Mouse (Mus musculus): ENCODE measurements around the gene Zfp36.

The Zfp36 gene

DNA sequence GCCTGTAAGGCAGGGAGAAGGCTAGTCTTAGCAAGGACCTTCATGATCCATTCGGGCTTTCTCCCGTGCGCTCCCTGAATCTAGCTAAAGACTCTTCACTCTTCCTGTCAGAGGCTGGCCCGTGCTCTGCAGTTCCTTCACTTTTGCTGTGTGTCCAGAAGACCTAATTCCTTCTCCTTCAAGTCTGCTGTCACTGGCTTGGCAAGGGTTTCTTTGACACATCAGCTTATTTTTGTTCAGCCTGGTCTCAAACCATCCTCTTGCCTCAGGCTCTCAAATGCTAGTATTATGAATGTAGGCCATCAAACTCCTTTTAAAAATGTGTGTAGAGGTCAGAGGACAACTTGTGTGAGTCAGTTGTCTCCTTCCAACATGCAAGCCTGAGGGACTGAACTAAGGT, 3.6 kb upstream of the Zfp36 start:
- no peak for DNase-seq

DNA sequence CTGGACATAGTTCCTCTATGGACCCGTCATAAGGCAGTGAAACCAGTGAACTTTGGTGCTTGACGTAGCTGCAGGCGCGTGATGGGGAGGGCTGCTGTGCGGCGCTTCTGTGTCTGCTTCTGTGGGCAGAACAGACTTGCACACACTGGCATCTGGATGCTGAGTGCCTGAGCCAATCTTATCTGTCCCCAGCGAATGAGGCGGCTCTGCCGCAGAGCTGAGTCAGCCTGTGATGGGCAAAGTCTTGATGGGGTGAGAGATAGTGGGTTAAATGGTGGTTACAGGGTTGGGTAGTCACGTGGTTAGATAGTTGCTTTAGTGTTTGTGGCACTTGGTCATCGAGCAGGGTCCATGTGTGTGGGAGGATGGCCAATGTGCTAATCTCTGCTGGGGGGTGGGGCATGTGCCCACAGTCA, 2.9 kb upstream of the Zfp36 start:
- DNase-seq: peak; percentile 39

DNA sequence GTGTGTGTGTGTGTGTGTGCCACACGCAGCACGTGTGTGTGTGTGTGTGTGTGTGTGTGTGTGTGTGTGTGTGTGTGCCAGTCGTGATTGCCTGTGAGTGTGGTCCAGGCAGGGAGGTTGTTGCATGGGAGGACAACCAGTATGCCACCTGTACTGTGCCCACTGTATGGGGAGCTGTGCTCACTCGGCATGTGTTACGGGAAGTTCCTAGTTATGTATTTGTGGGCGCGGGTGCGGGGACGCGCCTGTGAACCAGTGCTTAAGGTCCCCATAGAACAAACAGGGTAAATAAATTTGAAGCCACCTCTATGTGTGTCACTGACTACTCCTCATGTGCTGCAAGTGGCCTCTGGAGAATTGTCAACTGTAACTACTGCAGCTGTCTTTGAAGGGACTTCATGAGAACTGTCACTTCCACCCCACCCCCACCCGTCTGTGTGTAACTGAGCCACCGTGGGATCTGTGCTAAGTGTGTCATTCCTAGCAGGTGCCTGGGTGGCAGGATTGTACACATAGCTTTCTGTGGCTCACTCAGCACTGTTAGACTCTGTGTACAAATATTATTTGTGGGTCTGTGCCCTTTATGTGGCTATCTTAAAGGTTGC, 2.4 kb upstream of the Zfp36 start:
- no peak for DNase-seq

DNA sequence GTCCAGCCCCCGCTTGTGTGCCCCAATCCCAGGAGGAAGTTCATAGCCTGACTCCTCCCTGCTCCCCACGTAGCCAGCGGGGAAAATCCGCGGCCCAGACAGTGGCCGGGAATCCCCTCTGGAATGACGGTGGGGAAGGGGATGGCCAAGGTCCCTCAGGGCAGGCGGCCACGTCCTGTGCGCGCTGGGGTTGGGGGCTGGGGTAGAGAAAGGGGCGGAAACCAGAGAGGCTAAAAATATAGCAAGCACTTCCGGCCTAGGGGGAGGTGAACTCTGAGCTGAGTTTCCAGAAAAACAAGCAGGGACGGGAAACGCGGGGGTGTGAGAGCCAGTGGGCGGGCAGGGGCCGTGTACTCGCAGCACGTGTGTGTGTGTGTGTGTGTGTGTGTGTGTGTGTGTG, 1.9 kb upstream of the Zfp36 start:
- peak; percentile 90 for DNase-seq

DNA sequence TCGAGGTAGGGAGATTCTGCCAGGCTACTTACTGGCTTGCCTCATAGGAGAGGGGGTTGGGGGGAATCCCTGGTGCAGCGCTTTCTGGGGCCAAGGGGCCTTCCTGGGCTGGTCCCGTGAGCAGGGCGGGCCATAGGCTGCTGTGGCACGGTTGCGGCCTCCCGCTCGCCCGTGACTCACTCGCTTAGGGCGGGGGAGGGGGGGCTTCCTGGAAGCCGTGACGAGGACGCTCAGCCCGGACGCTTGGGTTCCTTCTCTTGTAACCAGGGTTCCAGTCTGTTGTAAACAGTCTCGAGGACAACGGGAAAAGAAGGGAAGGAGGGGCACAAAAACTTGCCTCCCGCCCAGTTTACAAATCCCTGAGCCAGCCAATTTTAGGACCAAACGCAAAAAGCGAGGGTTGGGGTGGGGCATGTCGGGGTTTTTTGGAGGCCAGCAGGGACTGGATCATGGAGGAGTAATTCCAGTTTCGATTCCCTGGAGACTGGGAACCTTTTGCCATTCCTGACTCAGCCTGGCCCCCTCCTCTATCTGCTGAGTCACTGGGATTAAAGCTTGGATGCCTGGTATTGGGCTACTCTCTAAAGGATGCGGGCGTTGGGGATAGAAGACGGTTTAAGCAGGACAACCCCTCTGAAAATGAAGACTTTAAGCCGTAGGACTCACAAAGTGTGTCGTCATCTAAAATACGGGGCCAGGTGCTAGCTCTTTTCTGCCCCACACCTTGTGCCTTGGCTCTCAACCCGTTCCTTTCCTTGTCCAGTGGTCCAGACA, 1.2 kb upstream of the Zfp36 start:
- peak; percentile 88 for DNase-seq

DNA sequence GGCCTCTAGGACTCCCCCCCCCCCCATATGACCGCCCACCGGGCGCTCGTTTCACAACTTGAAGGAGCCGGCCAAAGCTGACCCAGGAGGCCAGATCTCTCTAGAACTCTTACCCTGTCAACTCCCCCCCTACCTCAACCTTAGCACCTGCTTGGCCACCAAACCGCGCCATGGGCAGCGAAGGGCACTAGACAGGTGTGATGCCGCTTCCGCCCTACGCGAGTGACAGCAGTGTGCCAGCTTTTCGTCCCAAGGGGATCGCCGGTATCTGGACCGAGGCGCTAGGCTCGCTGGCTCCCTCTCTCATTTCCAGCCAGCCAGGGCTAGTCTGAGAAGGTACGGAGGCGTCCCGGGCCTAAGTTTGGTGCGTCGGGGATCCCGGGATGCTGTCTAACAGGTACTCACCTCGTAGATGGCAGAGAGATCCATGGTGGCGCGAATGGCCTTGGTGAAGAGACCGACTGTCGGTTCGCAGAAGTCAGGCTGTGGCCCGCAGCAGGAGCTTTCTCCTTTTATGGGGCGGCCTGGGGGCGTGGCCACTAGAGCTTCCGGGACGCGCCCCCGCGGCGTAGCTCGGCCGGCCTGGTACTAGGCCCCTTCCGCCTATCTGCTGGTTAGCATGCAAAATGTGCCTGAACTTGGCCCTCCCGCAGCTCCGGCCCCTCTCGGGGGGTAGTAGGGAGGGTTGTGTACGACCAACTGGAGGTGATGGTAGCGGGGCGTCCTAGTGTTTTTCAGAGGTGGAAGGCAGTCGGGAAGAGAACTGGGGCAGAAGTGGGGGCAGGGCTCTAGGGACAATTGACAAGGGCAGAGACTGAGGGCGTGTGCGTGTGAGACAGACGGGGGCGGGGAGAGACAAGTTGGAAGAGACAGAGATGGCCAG, 1.0 kb downstream of the Zfp36 start:
- DNase-seq: peak; percentile 99

DNA sequence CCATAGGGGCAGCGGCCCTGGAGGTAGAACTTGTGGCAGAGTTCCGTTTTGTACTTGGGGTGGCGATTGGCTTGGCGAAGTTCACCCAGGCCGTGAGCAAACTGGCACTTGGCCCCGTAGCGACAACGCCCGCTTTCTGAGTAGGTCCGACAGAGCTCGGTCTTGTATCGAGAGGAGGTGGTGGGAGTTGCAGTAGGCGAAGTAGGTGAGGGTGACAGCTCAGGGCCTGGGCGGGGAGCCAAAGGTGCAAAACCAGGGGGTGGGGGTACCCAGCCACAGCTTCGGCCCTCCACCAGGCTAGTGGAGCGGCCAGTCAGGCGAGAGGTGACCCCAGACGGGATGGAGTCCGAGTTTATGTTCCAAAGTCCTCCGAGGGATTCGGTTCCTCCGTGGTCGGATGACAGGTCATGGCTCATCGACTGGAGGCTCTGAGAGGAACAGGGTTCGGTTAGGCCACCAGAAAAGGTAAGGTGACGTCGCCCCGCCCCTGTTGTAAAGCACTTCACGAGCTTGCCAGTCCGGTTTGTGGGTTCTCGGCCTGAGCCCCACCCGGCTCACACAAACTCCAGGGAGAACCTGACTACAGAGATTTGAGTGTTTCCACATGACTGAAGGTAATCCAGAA, 1.9 kb downstream of the Zfp36 start:
- peak; percentile 85 for DNase-seq

DNA sequence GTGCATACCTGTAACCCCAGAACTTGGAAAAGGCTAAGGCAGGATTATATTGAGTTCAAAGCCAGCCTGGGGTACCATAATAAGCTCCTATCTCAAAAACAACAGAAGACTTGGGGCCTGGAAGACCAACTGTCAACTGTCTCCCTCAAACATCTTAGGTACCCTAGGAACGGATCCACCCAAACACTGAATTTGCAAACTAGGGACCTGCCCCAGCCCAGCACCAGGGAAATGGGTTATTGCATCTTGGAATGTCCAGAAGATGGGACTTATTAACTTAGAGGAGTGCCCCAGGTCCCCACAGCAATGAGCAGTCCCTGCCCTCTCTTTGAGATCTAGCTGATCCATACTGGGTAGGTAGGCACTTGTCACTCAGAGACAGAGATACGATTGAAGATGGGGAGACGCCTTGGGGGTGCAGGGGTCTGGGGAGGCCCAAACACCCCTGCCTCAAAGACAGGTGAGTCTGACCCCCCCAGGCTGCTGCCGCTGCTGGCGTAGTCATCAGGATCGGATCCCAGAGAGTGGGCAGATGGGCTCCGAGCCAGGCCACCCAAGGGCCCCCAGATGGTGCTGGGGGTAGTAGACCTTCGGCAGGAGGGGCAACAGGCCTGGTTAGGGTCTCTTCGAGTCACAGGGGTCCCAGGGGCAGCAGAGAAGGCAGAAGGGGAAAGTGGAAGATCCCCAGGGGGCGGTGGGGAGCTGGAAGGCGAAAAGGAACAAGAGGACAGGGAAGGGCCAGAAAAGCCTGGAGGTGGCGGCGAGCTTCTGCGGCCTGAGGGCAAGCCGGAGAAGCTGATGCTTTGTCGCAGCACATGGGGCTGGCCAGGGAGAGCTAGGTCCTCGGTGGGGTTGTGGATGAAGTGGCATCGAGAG, 2.6 kb downstream of the Zfp36 start:
- peak; percentile 49 for DNase-seq

DNA sequence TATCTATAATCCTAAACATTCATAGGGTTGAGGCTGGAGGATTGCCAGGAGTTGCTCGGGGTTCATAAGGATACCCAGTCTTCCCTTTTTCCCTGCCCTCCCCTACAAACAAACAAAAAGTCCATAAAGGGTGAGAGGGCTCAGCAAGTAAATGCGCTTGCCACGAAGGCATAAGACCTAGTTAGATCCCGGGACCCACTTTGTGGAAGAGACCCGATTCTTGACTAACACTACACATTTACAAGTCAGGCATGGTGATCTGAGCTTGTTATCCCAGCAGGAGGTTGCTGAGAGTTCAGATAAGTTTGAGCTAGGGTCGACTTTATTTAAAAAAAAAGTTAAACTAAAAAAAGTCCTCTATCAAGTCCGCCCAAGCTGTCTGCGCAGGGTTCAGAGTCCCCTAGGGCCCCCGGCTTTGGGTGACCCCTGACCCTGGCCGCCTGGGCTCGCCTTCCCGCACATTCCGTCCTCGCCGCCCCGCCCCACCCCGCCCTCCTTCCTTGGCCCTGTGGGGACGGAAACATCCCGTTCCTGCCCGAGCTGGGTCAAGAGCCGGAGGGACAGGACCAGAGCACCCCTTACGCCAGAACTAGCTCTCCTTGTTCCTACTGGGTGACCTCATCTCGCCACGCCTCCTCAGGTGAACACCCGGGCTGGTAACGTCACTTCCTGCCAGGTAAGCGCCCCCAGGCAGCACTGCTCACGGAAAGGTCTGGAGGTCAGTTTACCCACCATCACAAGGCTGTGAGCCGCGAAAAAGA, 3.9 kb downstream of the Zfp36 start:
- peak; percentile 90 for DNase-seq

DNA sequence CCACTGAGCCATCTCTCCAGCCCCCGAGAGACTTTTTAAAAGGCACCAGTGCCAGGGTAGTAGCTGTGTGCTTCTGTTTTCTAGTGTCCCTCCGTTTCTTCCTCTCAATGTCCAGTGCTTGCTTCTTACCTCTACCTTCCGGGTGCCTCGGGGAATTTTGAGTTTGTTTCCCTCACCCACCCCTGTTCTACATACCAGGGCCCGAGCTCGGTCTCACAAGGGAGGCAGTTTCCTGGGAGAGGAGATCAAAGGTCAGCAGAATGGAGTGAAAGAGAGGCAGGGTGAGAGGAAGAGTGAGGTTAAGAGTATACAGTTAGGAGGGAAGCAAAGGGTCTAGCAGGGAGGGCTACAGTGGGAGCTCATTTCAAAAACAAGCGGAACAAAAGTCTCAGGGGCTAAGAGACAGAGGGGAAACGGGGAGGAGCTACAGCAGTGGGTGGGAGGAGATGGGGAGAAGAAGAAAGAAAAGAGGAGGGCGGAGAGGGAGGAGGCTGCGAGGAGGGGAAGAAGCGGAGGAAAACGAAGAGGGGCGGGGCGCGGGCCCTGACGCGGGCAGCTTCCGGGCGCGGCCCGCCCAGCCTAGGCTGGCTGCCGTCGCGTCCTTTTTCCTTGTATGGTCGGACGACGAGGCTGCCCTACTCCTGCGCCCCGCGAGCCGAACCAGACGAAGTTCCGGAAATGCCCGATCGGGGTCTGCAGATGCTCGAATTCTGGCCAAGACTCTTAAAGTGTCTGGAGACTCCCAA, 4.7 kb downstream of the Zfp36 start:
- DNase-seq: peak; percentile 95

DNA sequence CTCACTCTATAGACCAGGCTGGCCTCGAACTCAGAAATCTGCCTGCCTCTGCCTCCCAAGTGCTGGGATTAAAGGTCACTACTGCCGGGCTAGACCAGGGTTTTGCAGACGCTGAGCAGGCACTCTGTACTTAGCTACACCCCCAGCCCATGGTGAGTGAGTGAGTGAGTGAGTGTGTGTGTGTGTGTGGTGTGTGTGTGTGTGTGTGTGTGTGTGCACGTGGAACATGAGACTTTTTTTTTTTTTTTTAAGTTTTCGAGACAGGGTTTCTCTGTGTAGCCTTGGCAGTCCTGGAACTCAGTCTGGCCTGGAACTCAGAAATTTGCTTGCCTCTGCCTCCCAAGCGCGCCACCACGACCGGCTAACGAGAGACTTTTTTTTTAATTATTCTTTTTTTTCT, 5.4 kb downstream of the Zfp36 start:
- DNase-seq: no peak

DNA sequence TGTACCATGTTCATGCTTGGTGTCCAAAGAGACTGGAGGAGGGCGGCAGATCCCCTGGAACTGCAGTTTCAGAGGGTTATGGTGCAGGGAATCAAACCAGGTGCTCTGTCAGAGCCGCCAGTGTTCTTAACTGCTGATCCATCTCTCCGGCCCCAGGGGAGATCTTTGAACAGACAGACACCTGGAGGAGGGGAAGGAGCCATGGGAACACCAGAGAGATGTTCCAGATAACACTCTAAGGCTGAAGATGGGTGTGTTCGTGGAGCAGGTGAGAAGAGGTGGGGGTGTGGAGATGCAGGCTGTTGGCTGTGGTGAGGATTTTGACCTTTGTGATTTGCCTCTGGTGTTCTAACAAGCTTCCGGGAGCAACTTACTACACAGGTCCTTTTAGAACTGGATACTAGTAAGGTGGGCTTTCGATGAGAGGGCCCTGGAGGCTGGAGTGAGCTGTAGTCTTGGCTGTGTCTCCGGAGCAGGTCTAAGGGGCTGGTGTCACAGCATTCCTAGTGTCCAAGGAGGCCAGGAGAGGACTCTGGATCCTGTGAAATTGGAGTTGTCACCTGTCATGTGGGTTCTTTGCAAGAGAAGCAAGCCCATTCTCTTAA, 6.1 kb downstream of the Zfp36 start:
- no peak for DNase-seq

DNA sequence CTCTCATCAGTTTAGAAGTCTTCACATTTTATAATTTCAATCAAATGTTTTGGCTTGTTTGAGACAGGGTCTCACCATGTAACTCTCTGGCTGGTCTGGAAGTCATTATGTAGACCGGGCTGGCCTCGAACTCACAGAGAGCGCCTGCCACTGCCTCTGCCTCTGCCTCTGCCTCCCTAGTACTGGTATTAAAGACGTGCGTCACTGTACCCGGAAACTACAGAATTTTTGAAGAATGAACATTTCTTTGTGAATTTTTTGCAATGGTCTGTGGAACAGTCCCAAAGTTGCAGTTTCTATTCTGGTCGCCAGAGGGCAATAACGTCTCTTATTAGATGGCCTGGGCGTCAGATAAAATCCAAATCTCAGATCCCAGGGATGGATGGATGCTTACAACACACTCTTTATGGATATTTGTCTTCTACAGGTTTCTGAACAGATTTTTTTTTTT, 6.9 kb downstream of the Zfp36 start:
- DNase-seq: peak; percentile 91

DNA sequence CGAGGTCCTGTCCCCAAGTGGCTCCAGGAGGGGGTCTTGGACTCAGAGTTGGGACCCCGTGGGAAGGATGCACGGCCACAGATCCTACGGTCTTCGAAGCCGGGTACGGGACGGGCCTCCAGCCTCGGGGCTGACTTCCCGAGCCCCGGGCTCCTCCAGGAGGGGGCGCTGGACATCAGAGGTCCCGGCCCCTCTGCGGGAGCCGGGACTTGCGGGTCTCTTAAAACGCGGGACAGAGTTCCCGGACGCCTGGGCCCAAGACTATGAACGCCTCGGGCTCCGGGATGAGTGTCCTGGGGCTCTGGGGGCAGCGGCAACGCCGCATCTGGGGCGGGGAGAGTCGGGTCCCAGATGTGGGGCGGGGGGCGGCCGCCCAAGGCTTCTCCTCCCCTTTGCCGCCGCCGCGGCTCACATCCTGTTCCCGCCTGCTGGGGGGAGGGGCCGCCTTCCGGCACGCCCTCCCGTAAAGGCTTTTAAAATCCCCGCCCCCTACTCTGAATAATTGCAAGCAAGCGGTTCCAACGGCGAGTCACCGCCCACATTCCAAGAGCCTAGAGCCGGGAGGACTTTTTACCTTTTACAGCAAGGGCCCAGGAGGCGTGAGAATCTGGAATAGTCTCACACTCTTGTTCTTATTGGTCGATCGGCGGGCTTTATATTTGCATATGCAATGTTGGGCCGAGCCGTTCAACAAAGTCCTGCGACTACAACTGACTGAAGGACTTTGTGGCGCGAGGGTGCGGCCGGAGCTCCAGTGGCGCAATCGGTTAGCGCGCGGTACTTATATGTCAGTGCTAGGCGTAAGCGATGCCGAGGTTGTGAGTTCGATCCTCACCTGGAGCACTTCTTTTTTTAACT, 7.6 kb downstream of the Zfp36 start, which contains the start of gene Plekhg2:
Plekhg2 (minus strand) TSS at position 349 of the 858 bp plus-strand sequence.
- DNase-seq: peak; percentile 99

DNA sequence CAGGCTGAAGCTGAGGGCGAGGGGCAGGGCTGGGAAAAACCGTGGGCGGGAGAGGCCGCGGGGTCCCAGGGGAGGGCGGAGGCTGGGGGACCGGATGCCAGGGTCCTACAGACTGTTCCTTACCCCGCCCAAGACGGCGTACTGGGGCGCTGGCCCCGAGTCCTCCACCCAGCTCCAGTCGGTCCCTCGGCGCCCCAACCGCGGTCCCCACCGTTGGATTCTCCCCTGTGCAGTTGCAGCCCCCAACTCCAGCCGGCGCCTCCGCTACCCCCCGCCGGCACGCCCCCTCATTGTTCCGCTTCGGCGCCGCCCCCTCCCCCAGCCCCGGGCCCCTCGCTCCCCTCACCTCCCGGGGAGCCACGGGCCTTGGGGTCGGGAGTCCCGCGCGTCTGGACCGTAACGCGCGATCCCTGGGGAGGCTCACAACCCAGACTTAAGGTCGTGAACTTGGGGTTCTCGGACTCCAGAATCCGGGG, 8.5 kb downstream of the Zfp36 start:
- DNase-seq: peak; percentile 72

DNA sequence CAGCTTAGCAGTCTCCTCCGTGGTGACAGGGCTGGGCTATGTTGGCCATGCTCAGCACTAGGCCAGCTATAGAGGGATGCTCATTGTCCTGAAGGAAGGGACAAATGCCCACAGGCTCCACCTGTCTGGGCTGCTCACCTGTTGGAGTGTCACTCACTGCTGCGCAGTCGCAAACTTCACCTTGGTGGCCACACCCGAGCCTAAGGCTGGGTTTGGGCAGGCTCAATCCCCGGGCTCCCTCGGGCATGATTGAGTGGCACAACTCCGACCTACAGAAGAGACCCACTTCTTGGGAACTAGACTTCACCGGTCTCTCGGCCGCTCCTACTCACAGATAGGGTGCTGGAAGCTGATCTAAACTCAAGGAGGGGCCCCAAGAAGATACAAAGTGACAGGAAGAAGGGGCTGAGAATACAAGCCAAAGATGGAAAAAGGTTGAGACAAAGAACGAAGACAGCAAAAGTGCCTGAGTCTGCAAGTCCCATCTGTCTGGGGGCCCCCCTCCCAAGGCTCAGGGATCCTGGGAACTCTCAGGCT, 9.0 kb downstream of the Zfp36 start:
- DNase-seq: peak; percentile 64

DNA sequence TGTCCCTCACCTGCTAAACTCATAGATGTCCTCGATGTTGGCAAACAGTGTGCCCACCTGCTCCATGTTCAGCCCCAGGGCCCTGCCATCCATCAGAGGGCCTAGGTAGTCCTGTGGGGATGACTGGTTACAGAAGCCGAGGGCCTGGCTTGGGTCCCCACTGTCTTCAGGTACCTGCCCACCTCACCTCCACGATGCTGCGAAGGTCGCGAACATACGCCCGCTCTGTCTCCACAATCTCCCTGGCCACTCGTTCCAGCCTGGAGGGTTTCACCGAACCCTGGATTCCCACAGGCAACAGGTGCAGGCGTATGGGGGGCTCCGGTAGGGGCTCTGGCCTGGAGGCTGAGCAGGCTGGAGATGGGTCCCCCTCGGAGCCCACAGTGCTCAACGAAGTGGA, 10.0 kb downstream of the Zfp36 start:
- DNase-seq: no peak

DNA sequence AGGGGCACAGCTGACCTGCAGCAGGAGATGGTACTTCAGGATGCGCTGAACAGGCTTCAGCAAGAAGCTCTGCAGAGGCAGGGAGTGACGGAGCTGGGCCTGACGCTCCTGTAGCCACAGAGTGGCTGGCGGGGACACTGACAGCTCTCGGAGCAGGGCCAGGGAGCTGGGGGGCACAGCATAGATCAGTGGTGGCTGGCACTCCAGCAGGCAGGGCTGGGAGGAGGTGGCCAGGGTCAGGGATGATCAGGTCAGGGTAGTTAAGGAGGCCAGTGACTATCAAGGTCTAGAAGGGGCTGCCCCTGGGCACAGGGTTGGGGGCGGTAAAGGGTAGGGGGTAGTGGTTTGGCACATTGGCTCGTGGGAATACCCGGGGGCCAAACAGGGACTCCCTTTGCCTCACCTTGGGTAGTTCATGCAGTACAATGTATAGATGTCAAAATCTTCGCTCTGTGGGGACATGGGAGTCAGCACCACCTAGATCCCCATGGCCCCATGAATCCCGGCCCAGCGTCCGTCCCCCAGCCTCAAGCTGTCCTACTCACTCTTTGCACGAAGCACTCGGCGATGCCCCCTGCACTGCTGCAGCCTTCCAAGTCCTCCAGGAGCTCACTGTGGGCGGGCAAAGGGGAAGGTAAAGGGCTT, 11.7 kb downstream of the Zfp36 start:
- DNase-seq: no peak
